Mouse (Mus musculus) central nervous system, embryonic 14 days (tissue): ENCODE results near the gene Cyp2a5. TPM values are rescaled to one million over a fixed set of nuclear protein-coding genes. Genes with fewer than 3 reads are reported as not detected.

Experiments used
- polyA plus RNA-seq: library from polyadenylated mRNA; depleted of rRNA; stranded (reverse); fragments of >200 nt; gene quantifications from 2 replicates; pipeline ENCODE4 v1.2.3, GENCODE M21; 2012; rRNA removed

The Cyp2a5 gene
- polyA plus RNA-seq: 0.21 and 0.44 TPM in 2 replicates

GRCm38 (mm10) chr7:26835059-26835458, at the start of gene Cyp2a5:
Gene Cyp2a5, plus strand, starts transcription at chr7:26835305.

GRCm38 (mm10) chr7:26808592-26808991, 26.5 kb upstream of the Cyp2a5 start, which contains the start of gene Cyp2g1:
Gene Cyp2g1, plus strand, starts transcription at chr7:26808892.

Other genes with a start within 250 kb of the Cyp2a5 start
- not detected in 2 replicates for gene Vmn1r185, start 216.8 kb upstream of the Cyp2a5 start, polyA plus RNA-seq
- gene Cyp2b23, start 148.9 kb upstream of the Cyp2a5 start, polyA plus RNA-seq: 0.05 TPM in 1 of 2 replicates, not detected in the other
- gene Cyp2b19, start 78.2 kb upstream of the Cyp2a5 start, polyA plus RNA-seq: not detected in 2 replicates
- gene Cyp2g1, start 26.4 kb upstream of the Cyp2a5 start, polyA plus RNA-seq: 0.24 TPM in 1 of 2 replicates, not detected in the other
- gene Cyp2a22, start 104.1 kb downstream of the Cyp2a5 start, polyA plus RNA-seq: not detected in 2 replicates
- gene Cyp2a12, start 193.8 kb downstream of the Cyp2a5 start, polyA plus RNA-seq: not detected in 2 replicates